Mouse (Mus musculus): ENCODE data around the gene Gm45623. TPM values are rescaled to one million over a fixed set of nuclear protein-coding genes. Genes with fewer than 3 reads are reported as not detected.

Gene Gm45623
- polyA plus RNA-seq, 1 experiment from 2014 or later: 1.0 TPM

DNA sequence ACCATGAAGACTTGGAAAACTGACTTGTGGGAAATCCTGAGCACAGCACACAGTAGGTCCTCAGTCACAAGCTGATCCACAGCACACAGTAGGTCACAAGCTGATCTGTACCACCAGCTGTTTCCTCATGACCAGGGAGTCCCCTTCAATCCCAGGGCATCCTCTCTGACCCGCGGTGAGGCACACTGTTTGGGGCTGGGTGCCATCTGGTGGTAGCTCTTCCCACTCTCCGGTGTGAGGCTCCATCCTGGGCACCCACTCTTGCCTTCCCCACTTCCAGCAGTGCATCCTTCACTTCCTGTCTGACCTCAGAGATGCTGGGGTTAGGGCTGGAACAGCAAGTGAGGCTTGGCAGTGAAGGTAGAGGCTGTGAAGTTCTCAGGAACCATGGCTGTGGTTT lies 19.0 kb upstream of the Gm45623 start:
- no peak overlapping the region for H3K9ac ChIP-seq
- 47% methylated on average over 3 of the region's 3 CpGs for WGBS
- H3K9me3 ChIP-seq: no peaks in the 10 kb centered on the region
- no peak for ATAC-seq (ENCODE audit: low read depth)
- no peak overlapping the region for H3K27ac ChIP-seq (replicated peaks)
- no peaks in the 10 kb centered on the region for H3K36me3 ChIP-seq
- H3K4me2 ChIP-seq: no peak overlapping the region
- no peak overlapping the region for H3K4me3 ChIP-seq
- peaks cover 36% of the 10 kb centered on the region for H3K4me1 ChIP-seq (replicated peaks)
- no peaks in the 10 kb centered on the region for H3K27me3 ChIP-seq

- Histone ChIP-seq H3K9me3 (no peaks in the 10 kb centered on the region), H3K27me3 (no peaks in the 10 kb centered on the region), H3K4me3 (no peak overlapping the region), H3K4me1 (replicated peaks) (peaks cover 41% of the 10 kb centered on the region), H3K36me3 (no peaks in the 10 kb centered on the region), H3K9ac (no peak overlapping the region), H3K4me2 (no peak overlapping the region), H3K27ac (replicated peaks) (peak overlapping the region; percentile 59)
- ATAC-seq (ENCODE audit: low read depth): no peak
- WGBS: 69% methylated on average over 5 of the region's 5 CpGs
Measured at GRCm38 (mm10) chr13:56770786-56771185, 17.2 kb upstream of the Gm45623 start.

DNA sequence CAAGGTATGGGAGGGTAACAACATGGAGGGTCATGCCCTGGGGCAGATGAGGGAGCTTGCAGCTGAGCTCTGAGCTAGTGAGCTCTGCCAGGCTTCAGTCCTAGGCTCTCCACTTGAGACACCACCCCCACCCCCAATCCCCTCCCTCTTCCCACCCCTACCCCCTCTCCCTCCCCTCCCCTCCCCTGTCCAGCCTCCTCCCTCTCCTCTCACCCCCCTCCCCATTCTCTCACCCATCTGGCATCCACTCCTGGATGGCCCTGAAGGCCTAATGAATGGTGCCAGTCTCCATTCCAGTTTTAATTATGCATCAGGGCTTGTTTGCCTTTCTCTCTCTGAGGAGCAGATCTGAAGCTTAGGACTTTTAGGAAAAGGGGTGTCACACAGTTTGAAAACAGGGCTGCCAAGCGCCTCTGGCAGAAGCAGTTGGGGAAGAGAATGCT lies 16.5 kb upstream of the Gm45623 start:
- Histone ChIP-seq H3K27me3 (no peaks in the 10 kb centered on the region), H3K4me2 (no peak overlapping the region), H3K36me3 (no peaks in the 10 kb centered on the region), H3K9me3 (no peaks in the 10 kb centered on the region), H3K9ac (no peak overlapping the region), H3K4me3 (no peak overlapping the region), H3K27ac (replicated peaks) (peak overlapping the region; percentile 59), H3K4me1 (replicated peaks) (peaks cover 47% of the 10 kb centered on the region)
- no peak for ATAC-seq (ENCODE audit: low read depth)
- 40% methylated on average over 1 of the region's 1 CpGs for WGBS

DNA sequence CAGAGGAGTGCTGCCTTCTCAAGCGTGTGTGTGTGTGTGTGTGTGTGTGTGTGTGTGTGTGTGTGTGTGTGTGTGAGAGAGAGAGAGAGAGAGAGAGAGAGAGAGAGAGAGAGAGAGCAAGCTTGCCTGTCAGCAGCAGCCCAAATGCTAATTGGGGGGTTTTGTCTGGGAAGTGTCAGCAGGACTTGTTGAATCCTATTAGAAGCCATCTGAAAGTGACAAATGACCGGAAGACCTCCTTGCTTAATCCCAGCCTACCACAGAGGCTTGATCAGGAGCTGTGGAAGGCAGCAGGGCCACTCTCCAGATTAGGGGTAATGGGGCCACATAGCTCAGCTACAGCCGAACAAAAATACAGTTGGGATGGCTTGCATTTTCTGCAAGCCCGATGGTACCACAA lies 15.8 kb upstream of the Gm45623 start:
- WGBS: 42% methylated on average over 4 of the region's 4 CpGs
- Histone ChIP-seq H3K27me3 (no peaks in the 10 kb centered on the region), H3K4me3 (no peak overlapping the region), H3K4me2 (no peak overlapping the region), H3K9me3 (no peaks in the 10 kb centered on the region), H3K9ac (no peak overlapping the region), H3K4me1 (replicated peaks) (peaks cover 43% of the 10 kb centered on the region), H3K36me3 (no peaks in the 10 kb centered on the region), H3K27ac (replicated peaks) (peak overlapping the region; percentile 52; the same call in 1 of the 2 replicates)
- ATAC-seq (ENCODE audit: low read depth): no peak

DNA sequence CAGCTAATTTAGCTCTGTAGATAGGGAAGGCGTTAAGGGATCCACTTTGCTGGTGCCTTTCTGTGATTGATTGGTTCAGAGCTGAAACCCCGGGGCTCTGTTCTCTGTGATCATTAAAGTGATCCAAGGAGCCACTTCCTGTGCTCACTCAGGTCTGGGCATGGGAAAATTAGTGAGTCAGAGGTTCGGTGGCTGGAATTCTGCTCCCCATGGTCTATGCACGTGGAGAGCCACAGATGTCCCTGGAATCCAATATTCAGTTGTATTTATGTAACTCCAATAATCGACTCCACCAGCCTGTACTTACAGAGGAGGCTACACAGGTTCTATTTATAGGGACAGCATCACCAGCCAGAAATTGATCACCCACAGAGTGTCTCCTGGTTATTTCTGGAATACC lies 12.6 kb upstream of the Gm45623 start:
- ATAC-seq (ENCODE audit: low read depth): no peak
- H3K27me3 ChIP-seq: no peaks in the 10 kb centered on the region
- no peaks in the 10 kb centered on the region for H3K36me3 ChIP-seq
- H3K9ac ChIP-seq: no peak overlapping the region
- H3K4me3 ChIP-seq: no peak overlapping the region
- no peak overlapping the region for H3K4me2 ChIP-seq
- H3K4me1 ChIP-seq (replicated peaks): peaks cover 46% of the 10 kb centered on the region
- WGBS: 45% methylated on average over 5 of the region's 5 CpGs
- H3K9me3 ChIP-seq: no peaks in the 10 kb centered on the region
- H3K27ac ChIP-seq (replicated peaks): no peak overlapping the region; the same call in 1 of the 2 replicates

GRCm38 (mm10) chr13:56765284-56766032 lies 11.8 kb upstream of the Gm45623 start:
- H3K27me3 ChIP-seq: no peaks in the 10 kb centered on the region
- H3K9me3 ChIP-seq: no peaks in the 10 kb centered on the region
- H3K27ac ChIP-seq (replicated peaks): no peak overlapping the region
- 52% methylated on average over 25 of the region's 25 CpGs for WGBS
- no peaks in the 10 kb centered on the region for H3K36me3 ChIP-seq
- no peak for ATAC-seq (ENCODE audit: low read depth)
- no peak overlapping the region for H3K9ac ChIP-seq
- no peak overlapping the region for H3K4me3 ChIP-seq
- peak overlapping the region; percentile 25 for H3K4me2 ChIP-seq
- peaks cover 44% of the 10 kb centered on the region for H3K4me1 ChIP-seq (replicated peaks)

DNA sequence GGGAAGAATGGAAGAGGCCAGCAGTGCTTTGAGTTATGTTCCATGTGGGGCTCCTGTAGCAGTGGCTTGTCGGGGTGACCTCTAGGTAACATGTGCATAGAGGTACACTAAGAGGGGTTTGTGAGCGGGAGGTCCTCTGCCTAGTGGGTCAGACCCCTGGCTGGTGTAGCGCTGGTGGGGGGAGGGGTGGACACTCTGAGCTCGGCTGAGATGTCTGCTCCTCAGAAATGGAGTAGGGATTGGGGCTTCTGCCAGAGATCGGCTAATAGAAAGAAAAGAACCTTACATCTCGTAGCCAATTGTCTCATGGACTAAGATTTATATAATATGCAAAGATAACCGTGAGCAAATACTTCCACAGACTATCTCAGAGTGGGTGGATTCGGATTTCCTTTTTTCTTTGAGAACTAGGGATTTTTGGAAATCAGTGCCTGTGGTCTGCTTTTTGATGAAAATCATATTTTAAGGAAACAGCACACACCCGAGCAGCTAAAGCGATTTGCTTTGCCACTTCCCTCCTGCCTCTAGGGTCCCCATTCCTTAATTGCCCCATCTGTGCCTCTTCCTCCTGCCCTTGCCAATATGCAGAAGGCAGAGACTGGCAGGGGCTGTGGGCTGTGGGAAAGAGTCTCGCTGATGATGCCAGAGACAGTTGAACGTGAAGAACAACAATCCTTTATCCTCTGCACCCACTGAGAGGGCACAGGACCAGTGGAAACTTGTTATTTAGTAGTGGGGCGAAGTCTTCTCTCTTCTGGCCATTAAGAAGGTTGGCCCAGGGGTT lies 9.0 kb upstream of the Gm45623 start:
- peaks cover 30% of the 10 kb centered on the region for H3K4me1 ChIP-seq (replicated peaks)
- no peak overlapping the region for H3K4me3 ChIP-seq
- peak; percentile 53; the same call in 1 of the 2 replicates for ATAC-seq (ENCODE audit: low read depth)
- H3K9me3 ChIP-seq: no peaks in the 10 kb centered on the region
- H3K9ac ChIP-seq: no peak overlapping the region
- H3K36me3 ChIP-seq: no peaks in the 10 kb centered on the region
- H3K4me2 ChIP-seq: no peak overlapping the region
- WGBS: 34% methylated on average over 13 of the region's 13 CpGs
- no peaks in the 10 kb centered on the region for H3K27me3 ChIP-seq
- H3K27ac ChIP-seq (replicated peaks): peak overlapping the region; percentile 62

GRCm38 (mm10) chr13:56758492-56758891 lies 4.9 kb upstream of the Gm45623 start:
- no peak overlapping the region for H3K27ac ChIP-seq (replicated peaks)
- no peak overlapping the region for H3K4me2 ChIP-seq
- ATAC-seq (ENCODE audit: low read depth): no peak
- H3K36me3 ChIP-seq: no peaks in the 10 kb centered on the region
- no peak overlapping the region for H3K4me3 ChIP-seq
- peaks cover 29% of the 10 kb centered on the region for H3K27me3 ChIP-seq
- 33% methylated on average over 6 of the region's 6 CpGs for WGBS
- no peak overlapping the region for H3K9ac ChIP-seq
- peaks cover 17% of the 10 kb centered on the region for H3K4me1 ChIP-seq (replicated peaks)
- H3K9me3 ChIP-seq: no peaks in the 10 kb centered on the region

DNA sequence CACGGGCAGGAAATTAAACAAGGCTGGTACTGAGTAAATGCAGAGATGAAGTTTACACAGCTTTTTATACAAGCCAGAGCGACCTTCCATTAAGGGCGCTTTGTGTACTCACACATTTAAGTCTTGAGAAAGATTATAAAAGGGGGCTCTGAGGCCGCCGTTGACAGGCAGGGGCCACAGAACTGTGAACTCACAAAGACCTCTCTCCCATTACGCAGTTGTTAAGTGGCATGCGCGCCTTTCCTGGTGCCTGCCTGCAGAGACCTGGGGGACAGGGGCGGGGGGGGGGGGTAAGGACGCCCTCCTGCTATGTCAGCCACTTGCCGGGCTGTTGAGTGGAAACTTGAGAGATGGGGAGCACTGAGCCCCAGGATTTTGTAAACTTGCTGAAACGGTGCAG lies 3.6 kb upstream of the Gm45623 start:
- Histone ChIP-seq H3K27me3 (peaks cover 42% of the 10 kb centered on the region), H3K9me3 (no peaks in the 10 kb centered on the region), H3K27ac (replicated peaks) (no peak overlapping the region), H3K9ac (no peak overlapping the region), H3K36me3 (no peaks in the 10 kb centered on the region), H3K4me1 (replicated peaks) (peaks cover 17% of the 10 kb centered on the region), H3K4me3 (no peak overlapping the region), H3K4me2 (no peak overlapping the region)
- ATAC-seq (ENCODE audit: low read depth): no peak
- 43% methylated on average over 12 of the region's 12 CpGs for WGBS

DNA sequence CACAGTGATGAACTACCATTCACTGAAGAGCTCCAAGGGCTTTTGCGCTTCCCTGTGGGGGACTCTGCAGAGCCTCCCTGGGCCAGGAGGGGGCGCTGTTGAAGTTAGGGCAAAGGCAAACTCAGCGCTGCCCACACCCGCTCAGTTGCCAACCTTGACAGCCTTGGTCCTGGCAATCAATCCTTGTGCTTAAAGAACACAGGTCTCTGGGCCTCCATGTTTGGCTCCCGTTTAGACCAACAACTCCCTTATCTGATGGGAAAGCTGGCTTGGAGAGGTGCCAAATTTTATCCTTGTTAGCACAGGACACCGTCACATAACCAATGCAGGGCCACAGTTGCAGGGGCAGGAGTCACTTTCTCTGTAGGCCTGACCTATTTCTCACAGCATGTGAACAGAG lies 2.2 kb upstream of the Gm45623 start:
- 62% methylated on average over 6 of the region's 6 CpGs for WGBS
- H3K36me3 ChIP-seq: no peaks in the 10 kb centered on the region
- H3K4me2 ChIP-seq: no peak overlapping the region
- H3K9ac ChIP-seq: no peak overlapping the region
- H3K27me3 ChIP-seq: peaks cover 56% of the 10 kb centered on the region
- no peak for ATAC-seq (ENCODE audit: low read depth)
- peaks cover 22% of the 10 kb centered on the region for H3K4me1 ChIP-seq (replicated peaks)
- no peak overlapping the region for H3K27ac ChIP-seq (replicated peaks)
- no peak overlapping the region for H3K4me3 ChIP-seq
- H3K9me3 ChIP-seq: no peaks in the 10 kb centered on the region

GRCm38 (mm10) chr13:56752474-56753191 lies 994 bp downstream of the Gm45623 start:
- Histone ChIP-seq H3K4me1 (replicated peaks) (peaks cover 22% of the 10 kb centered on the region), H3K4me2 (peak overlapping the region; percentile 87), H3K36me3 (no peaks in the 10 kb centered on the region), H3K9me3 (no peaks in the 10 kb centered on the region), H3K27me3 (peaks cover 64% of the 10 kb centered on the region), H3K27ac (replicated peaks) (no peak overlapping the region), H3K9ac (peak overlapping the region; percentile 62), H3K4me3 (peak overlapping the region; percentile 45)
- ATAC-seq (ENCODE audit: low read depth): no peak; the same call in 1 of the 2 replicates
- WGBS: under 1% methylated on average over 41 of the region's 41 CpGs

DNA sequence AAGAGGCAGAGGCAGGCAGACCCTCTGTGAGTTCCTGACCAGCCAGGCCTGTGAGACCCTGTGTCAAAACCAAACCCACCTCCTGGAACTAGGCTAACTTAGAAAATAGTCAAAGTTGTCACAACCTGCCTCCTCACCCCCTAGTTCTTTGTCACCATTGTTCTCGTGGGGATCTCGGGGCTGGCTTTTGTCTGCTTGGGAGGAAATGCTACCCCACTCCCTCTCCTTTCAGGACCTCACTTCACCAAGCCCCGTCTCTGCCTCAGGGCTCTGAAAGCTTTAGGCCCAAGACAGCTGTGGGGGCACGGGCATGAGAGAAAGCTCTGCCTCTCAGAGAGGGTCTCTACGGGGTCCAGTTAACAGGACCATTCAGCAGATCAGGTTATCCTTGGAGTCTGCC lies 1.9 kb downstream of the Gm45623 start:
- Histone ChIP-seq H3K27me3 (peaks cover 64% of the 10 kb centered on the region), H3K36me3 (no peaks in the 10 kb centered on the region), H3K4me2 (no peak overlapping the region; the same call in 1 of the 2 replicates), H3K27ac (replicated peaks) (no peak overlapping the region), H3K4me1 (replicated peaks) (peaks cover 22% of the 10 kb centered on the region), H3K4me3 (0 out of 2 replicates have a peak overlapping the region, but pooled peaks have one; percentile 45), H3K9ac (no peak overlapping the region), H3K9me3 (no peaks in the 10 kb centered on the region)
- WGBS: 24% methylated on average over 5 of the region's 5 CpGs
- no peak for ATAC-seq (ENCODE audit: low read depth)

All from neural tube, embryonic 13.5 days (tissue).